Mouse (Mus musculus): ENCODE data around the gene Opn4. TPM values are rescaled to one million over a fixed set of nuclear protein-coding genes. Genes with fewer than 3 reads are reported as not detected.

Gene Opn4
- polyA plus RNA-seq (2014; fragmentation: Illumina TruSeq; extraction: RNeasy Lipid Tissue Mini Kit (QIAGEN cat#74804); ENCODE audit: low read depth, low replicate concordance): not detected

DNA sequence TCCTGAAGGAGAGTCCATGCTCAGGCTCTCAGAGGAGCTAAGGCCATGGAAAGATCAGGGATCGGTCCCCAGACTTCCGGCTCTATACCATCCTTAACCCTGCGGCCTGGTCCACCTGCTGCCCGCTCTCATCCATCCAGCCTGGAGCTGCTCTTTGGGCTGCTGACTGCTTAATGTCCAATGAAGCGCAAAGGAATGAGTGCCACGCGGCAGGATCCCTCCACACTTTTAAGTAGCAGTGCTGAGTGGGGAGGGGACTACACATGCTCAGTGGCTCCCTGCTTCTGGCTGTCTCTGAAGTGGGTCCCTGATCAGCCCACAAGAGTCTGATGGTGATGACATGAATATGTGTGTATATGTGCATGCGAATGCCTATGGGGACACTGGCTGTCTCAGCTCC, at the start of gene Opn4:
Gene Opn4 (minus strand): TSS at position 202 of the 400 bp plus-strand sequence.

GRCm38 (mm10) chr14:34588498-34588897, 11.4 kb downstream of the Opn4 start, which contains the start of gene Ldb3:
TSS of gene Ldb3 (minus strand) at chr14:34588682.

Other genes with a start within 250 kb of the Opn4 start
- not detected for gene Fam25c, start 244.7 kb downstream of the Opn4 start, polyA plus RNA-seq (2014; fragmentation: Illumina TruSeq; extraction: RNeasy Lipid Tissue Mini Kit (QIAGEN cat#74804); ENCODE audit: low read depth, low replicate concordance)
- gene Sncg, start 225.4 kb downstream of the Opn4 start, polyA plus RNA-seq (2014; fragmentation: Illumina TruSeq; extraction: RNeasy Lipid Tissue Mini Kit (QIAGEN cat#74804); ENCODE audit: low read depth, low replicate concordance): not detected
- 13.1 TPM for gene Mmrn2, start 224.7 kb downstream of the Opn4 start, polyA plus RNA-seq (2014; fragmentation: Illumina TruSeq; extraction: RNeasy Lipid Tissue Mini Kit (QIAGEN cat#74804); ENCODE audit: low read depth, low replicate concordance)
- 114 TPM for gene Bmpr1a, start 96.8 kb downstream of the Opn4 start, polyA plus RNA-seq (2014; fragmentation: Illumina TruSeq; extraction: RNeasy Lipid Tissue Mini Kit (QIAGEN cat#74804); ENCODE audit: low read depth, low replicate concordance)
- not detected for gene 9230112D13Rik, start 77.3 kb downstream of the Opn4 start, polyA plus RNA-seq (2014; fragmentation: Illumina TruSeq; extraction: RNeasy Lipid Tissue Mini Kit (QIAGEN cat#74804); ENCODE audit: low read depth, low replicate concordance)
- 1.1 TPM for gene Ldb3, start 11.5 kb downstream of the Opn4 start, polyA plus RNA-seq (2014; fragmentation: Illumina TruSeq; extraction: RNeasy Lipid Tissue Mini Kit (QIAGEN cat#74804); ENCODE audit: low read depth, low replicate concordance)
- 117 TPM for gene Wapl, start 73.8 kb upstream of the Opn4 start, polyA plus RNA-seq (2014; fragmentation: Illumina TruSeq; extraction: RNeasy Lipid Tissue Mini Kit (QIAGEN cat#74804); ENCODE audit: low read depth, low replicate concordance)
- 0.20 TPM for gene Grid1, start 220.0 kb upstream of the Opn4 start, polyA plus RNA-seq (2014; fragmentation: Illumina TruSeq; extraction: RNeasy Lipid Tissue Mini Kit (QIAGEN cat#74804); ENCODE audit: low read depth, low replicate concordance)